8 mouse cellular contexts compared by ENCODE assay signal in the genomic region with DNA sequence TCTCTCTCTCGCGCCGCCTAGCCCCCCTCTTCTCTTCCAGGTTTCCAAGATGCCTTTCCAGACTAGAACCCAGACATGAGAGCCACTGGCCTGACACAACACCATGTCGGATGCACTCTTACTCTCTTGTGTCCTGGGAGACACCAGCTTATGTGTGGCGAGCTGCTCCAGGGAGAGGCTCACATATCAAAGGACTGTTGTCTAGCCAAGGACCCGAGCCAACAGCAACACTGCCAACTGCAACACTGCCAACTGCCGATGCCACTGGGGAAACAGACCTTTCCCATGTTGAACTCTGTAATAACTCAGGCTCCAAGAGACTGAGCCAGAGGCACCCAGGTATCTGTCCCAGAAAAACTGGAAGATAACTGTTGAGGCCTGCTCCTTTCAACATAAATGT. TPM values are rescaled to one million over a fixed set of nuclear protein-coding genes. Genes with fewer than 3 reads are reported as not detected.
DNase-seq lines count a peak whose midpoint lies in the region; ATAC-seq lines count a peak whose summit lies in the region.

No protein-coding gene starts in this region.

- H3K4me3 ChIP-seq in forebrain, embryonic 14.5 days (ENCODE audit: low read depth, low read length): no peak overlapping the region
- H3K4me3 ChIP-seq in forebrain, embryonic 13.5 days: no peak overlapping the region
- H3K4me3 ChIP-seq in intestine, embryonic 15.5 days (replicated peaks): no peak overlapping the region

- H3K36me3 ChIP-seq in forebrain, embryonic 14.5 days (ENCODE audit: control insufficient read depth, insufficient read depth, low read length): peaks cover 9% of the 10 kb centered on the region; the same call in 1 of the 2 replicates
- H3K36me3 ChIP-seq in forebrain, embryonic 13.5 days (ENCODE audit: poor library complexity, severe bottlenecking): peaks cover 20% of the 10 kb centered on the region; the same call in 1 of the 2 replicates
- H3K36me3 ChIP-seq in intestine, embryonic 15.5 days: peaks cover 7% of the 10 kb centered on the region

- no peaks in the 10 kb centered on the region for H3K9me3 ChIP-seq in forebrain, embryonic 14.5 days (replicated peaks; ENCODE audit: control insufficient read depth, low read length)
- no peaks in the 10 kb centered on the region for H3K9me3 ChIP-seq in forebrain, embryonic 13.5 days (replicated peaks)
- no peaks in the 10 kb centered on the region for H3K9me3 ChIP-seq in intestine, embryonic 15.5 days

- DNase-seq in forebrain, embryonic 14.5 days (ENCODE audit: low spot score): peak; percentile 38
- DNase-seq in urinary bladder, postnatal 14 days (ENCODE audit: low spot score): peak; percentile 40
- no peak for DNase-seq in urinary bladder, postnatal 25 days (ENCODE audit: low spot score)
- peak; percentile 77 for DNase-seq in skeletal muscle tissue, adult 2 months (ENCODE audit: low read depth, low spot score)
- no peak for DNase-seq in embryo, embryonic 10 days (ENCODE audit: low spot score)
- DNase-seq in liver: no peak

- H3K4me1 ChIP-seq in forebrain, embryonic 14.5 days (ENCODE audit: control insufficient read depth, insufficient read depth, low read length): no peaks in the 10 kb centered on the region
- peaks cover 5% of the 10 kb centered on the region; the same call in 1 of the 2 replicates for H3K4me1 ChIP-seq in forebrain, embryonic 13.5 days
- H3K4me1 ChIP-seq in intestine, embryonic 15.5 days (replicated peaks): no peaks in the 10 kb centered on the region

- H3K9ac ChIP-seq in forebrain, embryonic 14.5 days (ENCODE audit: low read length): no peak overlapping the region
- H3K9ac ChIP-seq in forebrain, embryonic 13.5 days: no peak overlapping the region
- no peak overlapping the region for H3K9ac ChIP-seq in intestine, embryonic 15.5 days

- no peak for ATAC-seq in forebrain, embryonic 14.5 days
- no peak for ATAC-seq in forebrain, embryonic 13.5 days
- peak; percentile 50 for ATAC-seq in intestine, embryonic 15.5 days

- H3K4me2 ChIP-seq in forebrain, embryonic 14.5 days (ENCODE audit: low read length): no peak overlapping the region
- H3K4me2 ChIP-seq in forebrain, embryonic 13.5 days: no peak overlapping the region
- 0 out of 2 replicates have a peak overlapping the region, but pooled peaks have one; percentile 12 for H3K4me2 ChIP-seq in intestine, embryonic 15.5 days (replicated peaks)

- H3K27me3 ChIP-seq in forebrain, embryonic 14.5 days (replicated peaks; ENCODE audit: control insufficient read depth, insufficient read depth, low read length): no peaks in the 10 kb centered on the region
- H3K27me3 ChIP-seq in forebrain, embryonic 13.5 days: no peaks in the 10 kb centered on the region
- H3K27me3 ChIP-seq in intestine, embryonic 15.5 days (replicated peaks): no peaks in the 10 kb centered on the region

- 50% methylated on average over 7 of the region's 7 CpGs for WGBS in forebrain, embryonic 14.5 days
- 65% methylated on average over 7 of the region's 7 CpGs for WGBS in forebrain, embryonic 13.5 days
- WGBS in intestine, embryonic 15.5 days: 61% methylated on average over 7 of the region's 7 CpGs

- H3K27ac ChIP-seq in forebrain, embryonic 14.5 days (ENCODE audit: low read depth, low read length): no peak overlapping the region
- no peak overlapping the region; the same call in 1 of the 2 replicates for H3K27ac ChIP-seq in forebrain, embryonic 13.5 days
- no peak overlapping the region for H3K27ac ChIP-seq in intestine, embryonic 15.5 days

RNA-seq across cellular contexts. Expression of gene Ccs, which starts 10.0 kb away (rescaled TPM):
- 34.3 and 40.1 TPM in 2 replicates for polyA plus RNA-seq in forebrain, embryonic 14.5 days (2014; fragmentation: Nextera tagmentation; extraction: Ambion mirVana)
- 42.0 and 47.0 TPM in 2 replicates for polyA plus RNA-seq in forebrain, embryonic 13.5 days (2015; fragmentation: Nextera tagmentation; extraction: Ambion mirVana)
- polyA plus RNA-seq in intestine, embryonic 15.5 days (2015; fragmentation: Nextera tagmentation; extraction: Ambion mirVana): 51.3 and 56.7 TPM in 2 replicates

RNA-seq across cellular contexts. Expression of gene Ccdc87, which starts 10.0 kb away (rescaled TPM):
- polyA plus RNA-seq in forebrain, embryonic 14.5 days (2014; fragmentation: Nextera tagmentation; extraction: Ambion mirVana): 0.50 and 0.69 TPM in 2 replicates
- 0.23 and 0.39 TPM in 2 replicates for polyA plus RNA-seq in forebrain, embryonic 13.5 days (2015; fragmentation: Nextera tagmentation; extraction: Ambion mirVana)
- polyA plus RNA-seq in intestine, embryonic 15.5 days (2015; fragmentation: Nextera tagmentation; extraction: Ambion mirVana): not detected in 2 replicates

RNA-seq across cellular contexts. Expression of gene Rbm14, which starts 17.7 kb away (rescaled TPM):
- 69.1 and 79.5 TPM in 2 replicates for polyA plus RNA-seq in forebrain, embryonic 14.5 days (2014; fragmentation: Nextera tagmentation; extraction: Ambion mirVana)
- 88.3 and 95.3 TPM in 2 replicates for polyA plus RNA-seq in forebrain, embryonic 13.5 days (2015; fragmentation: Nextera tagmentation; extraction: Ambion mirVana)
- polyA plus RNA-seq in intestine, embryonic 15.5 days (2015; fragmentation: Nextera tagmentation; extraction: Ambion mirVana): 73.6 and 80.0 TPM in 2 replicates

RNA-seq across cellular contexts. Expression of gene Gm21992, which starts 17.7 kb away (rescaled TPM):
- polyA plus RNA-seq in forebrain, embryonic 14.5 days (2014; fragmentation: Nextera tagmentation; extraction: Ambion mirVana): 9.4 TPM in 2 replicates
- 43.0 and 47.4 TPM in 2 replicates for polyA plus RNA-seq in forebrain, embryonic 13.5 days (2015; fragmentation: Nextera tagmentation; extraction: Ambion mirVana)
- polyA plus RNA-seq in intestine, embryonic 15.5 days (2015; fragmentation: Nextera tagmentation; extraction: Ambion mirVana): 32.4 and 35.3 TPM in 2 replicates

RNA-seq across cellular contexts. Expression of gene Ctsf, which starts 25.8 kb away (rescaled TPM):
- 43.9 and 51.5 TPM in 2 replicates for polyA plus RNA-seq in forebrain, embryonic 14.5 days (2014; fragmentation: Nextera tagmentation; extraction: Ambion mirVana)
- polyA plus RNA-seq in forebrain, embryonic 13.5 days (2015; fragmentation: Nextera tagmentation; extraction: Ambion mirVana): 31.3 and 34.5 TPM in 2 replicates
- polyA plus RNA-seq in intestine, embryonic 15.5 days (2015; fragmentation: Nextera tagmentation; extraction: Ambion mirVana): 25.2 and 26.3 TPM in 2 replicates

Comparison
In these comparisons a context has a peak if more than half of its experiments do, and no peak if none do; other contexts are left out.
1. DNase-seq: peak in forebrain, embryonic 14.5 days (single experiment), urinary bladder, postnatal 14 days (single experiment) and skeletal muscle tissue, adult 2 months (single experiment); none in urinary bladder, postnatal 25 days (single experiment), embryo, embryonic 10 days (single experiment) and liver (single experiment).